Mouse (Mus musculus): ENCODE measurements around the gene Cks1b.

DNA sequence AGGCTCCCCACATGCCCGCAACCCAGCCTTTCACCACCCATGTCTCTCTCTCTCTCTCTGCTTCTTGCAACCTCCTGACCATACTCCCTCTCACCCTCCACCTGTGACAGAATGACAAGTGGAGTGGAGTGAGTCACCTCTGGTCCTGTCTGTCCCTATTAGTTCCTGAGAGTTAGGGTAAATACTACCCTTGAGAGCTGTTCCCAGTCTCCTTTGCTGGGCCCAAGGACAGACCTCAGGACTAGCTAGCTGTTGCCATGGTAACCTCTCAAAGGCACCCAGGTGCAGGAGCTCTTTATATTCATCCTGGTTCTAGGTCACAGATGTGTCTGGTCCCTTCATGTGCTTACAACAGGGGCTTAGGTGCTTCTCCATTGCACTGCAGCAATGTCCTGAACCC lies 33.7 kb upstream of the Cks1b start:
- TF ChIP-seq CTCF (conservative IDR thresholded peaks at IDR 0.05; ENCODE audit: low read length) (no peak), POU5F1 (IDR thresholded peaks at IDR 0.05; ENCODE audit: borderline replicate concordance, low read length) (no peak)
